Mouse (Mus musculus) brain, adult 2 months (tissue): Measurements from ENCODE around the gene Igf2r.
A peak's percentile ranks its signal among the peaks of the same experiment; 100 is the strongest.
"Not testable (repeated sequence)": the region's sequence is repeated elsewhere in the genome, so short reads cannot be mapped to it uniquely, and the experiment has no call there.

Source experiments
- DNase-seq: peaks from one replicate; pipeline ENCODE4 v3.0.0; 2011; ENCODE audit warnings: low read depth, low spot score

Igf2r gene

DNA sequence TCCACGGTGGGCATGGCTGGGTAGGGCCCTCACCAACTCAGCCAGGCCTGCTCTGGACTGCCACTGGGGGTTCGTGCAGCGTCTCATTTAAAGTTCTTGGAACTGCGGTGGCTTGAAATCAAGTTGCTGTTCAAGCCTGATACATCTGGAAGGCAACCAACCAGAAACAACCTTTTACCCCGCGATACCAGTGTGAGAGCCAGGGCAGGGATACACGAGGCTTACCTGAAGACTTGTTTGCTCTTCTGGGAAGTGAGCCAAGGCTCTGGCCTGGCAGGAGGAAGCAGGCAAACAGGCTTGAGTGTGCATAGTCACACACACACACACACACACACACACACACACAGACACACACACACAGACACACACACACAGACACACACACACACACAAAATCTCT lies 93.8 kb downstream of the Igf2r start, which contains the start of gene Slc22a1:
Gene Slc22a1 (minus strand): TSS at position 184 of the 400 bp plus-strand sequence.
- no peak for DNase-seq

DNA sequence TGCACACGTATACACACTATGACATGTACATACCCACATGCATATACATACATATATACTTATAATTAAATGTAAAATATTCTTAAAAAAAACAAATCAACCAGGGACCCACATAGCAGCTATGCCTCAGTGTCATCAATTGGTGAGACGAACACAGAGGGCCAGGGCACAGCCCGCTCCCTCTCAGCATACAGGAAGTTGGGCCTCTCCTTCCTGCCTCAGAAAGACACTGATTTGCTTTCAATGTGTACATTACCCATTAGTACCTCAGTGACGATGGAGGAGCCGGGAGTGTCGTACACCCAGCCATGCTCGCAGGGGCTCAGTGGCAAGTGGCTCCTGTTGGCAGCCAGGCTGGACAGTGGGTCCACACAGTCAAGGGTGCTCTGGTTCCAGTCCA lies 94.5 kb downstream of the Igf2r start:
- not testable (repeated sequence) for DNase-seq

DNA sequence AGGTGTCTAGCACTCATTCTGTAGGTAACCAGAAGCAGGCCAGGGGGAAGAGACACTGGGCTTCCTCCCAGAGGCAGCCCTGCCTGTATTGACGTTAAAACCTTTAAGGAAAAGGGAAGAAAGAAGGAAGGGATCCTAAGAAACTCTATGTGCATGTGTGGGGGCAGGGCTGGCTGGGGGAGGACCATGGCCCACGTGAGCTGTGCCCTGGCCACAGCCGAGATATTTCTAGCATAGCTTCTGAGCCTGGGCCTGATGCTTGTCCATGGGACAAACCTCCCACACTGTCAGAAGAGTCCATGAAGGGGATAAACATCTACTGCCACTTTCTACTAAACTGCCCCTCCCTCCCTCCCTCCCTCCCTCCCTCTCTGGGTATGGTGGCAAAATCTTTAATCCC lies 95.6 kb downstream of the Igf2r start:
- DNase-seq = no peak

DNA sequence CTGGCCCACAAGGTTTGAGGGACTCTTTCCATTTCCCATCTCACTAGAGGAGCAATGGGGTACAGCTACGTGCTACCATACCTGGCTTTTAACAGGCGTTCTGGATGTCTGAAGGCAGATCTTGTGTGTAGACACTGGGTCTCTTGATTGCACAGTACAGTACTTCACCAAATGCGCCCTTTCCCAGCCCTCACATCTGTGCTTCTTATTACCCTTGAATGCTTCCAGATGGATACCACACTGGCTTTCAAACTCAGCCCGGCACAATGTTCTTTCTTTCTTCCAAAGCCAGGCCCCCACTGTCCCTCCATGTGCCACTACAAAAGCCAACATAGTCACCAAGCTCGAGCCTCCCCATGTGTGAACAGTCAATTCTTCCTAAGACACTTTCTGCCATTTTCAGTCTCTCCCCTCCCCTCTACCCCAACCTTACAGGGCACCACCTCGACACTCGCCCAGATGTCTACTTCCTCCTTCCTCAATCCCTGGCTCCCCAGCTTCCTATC lies 97.1 kb downstream of the Igf2r start:
- DNase-seq = no peak

DNA sequence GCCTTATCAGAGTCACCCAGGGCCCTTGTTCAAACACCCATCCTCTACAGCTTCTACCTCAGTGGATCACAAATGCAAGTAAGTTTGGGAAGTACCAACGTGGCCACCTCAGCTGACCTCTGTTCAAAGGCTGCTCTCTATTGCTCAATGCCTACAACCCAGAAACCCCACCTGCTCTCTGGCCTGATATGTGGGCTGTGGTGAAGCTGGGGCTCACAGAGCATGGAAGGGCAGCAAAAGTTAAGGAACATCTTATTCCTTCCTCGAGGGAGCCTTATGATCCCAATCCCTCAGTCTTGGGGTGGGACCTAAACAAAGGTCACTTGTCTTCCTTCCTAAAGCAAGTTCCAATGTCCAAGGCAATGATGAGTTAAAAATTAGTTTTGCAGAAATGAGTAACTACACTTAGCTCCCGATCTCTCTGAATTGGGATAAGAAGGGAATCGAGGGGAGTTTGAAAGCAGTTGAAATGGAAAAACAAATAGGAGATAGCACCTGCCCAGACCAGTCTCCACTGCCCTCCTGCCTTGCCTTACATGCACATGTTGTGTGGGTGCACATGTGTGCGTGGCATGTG lies 98.3 kb downstream of the Igf2r start:
- no peak for DNase-seq

DNA sequence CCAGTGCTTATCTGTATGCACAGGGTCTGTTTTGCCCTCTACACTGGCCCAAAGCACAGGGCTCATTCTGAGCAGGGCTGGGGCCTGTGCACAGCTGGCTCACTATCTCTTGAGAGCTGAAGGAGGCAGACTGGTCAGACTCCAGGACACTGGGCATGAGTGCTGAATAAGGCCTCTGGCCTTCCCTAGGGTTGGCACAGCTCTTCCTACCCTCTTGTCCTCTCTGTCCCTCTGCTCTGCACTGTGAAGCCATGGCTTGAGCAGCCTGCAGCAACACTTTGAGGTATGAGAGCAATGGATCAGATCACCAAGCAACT lies 100.1 kb downstream of the Igf2r start:
- no peak for DNase-seq

DNA sequence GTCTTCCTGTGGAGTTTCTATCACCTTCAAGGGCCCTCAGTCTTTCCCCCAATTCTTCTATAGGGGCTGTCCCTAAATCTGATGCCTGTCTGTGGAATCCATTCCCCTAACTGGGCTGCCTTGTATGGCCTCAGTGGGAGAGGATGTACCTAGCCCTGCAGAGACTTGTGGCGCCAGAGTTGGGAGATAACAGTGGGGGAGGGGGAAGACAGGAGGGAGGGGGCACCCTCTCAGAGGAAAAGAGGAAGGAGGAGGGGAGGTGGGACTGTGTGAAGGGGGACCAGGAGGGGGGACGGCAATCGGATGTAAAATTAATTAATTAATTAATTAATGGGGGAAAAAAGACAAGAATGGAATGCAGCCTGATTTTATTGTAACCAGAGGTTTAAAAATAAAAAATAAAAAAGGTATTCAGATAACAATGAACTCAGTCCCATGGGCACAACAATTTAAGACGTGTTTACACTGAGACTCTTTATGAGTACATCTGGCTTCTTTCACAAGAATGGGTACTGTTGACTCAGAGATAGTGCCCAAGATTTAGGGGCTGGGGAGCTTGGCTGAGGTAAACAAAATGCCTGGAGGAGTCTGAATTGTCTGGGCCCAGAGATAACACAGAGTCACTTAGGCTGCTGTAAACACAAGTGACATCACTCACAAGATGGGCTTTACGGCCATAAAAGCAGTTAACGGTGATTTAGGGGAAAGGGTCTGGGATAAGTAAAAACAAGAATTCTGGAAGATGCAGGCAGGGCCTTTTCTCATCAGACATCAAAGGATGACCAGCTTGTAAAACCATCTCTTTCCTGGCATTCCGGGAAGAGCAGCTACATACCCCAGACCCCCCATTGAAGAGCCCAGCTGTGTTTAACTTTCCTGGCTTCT lies 100.7 kb downstream of the Igf2r start:
- no peak for DNase-seq

DNA sequence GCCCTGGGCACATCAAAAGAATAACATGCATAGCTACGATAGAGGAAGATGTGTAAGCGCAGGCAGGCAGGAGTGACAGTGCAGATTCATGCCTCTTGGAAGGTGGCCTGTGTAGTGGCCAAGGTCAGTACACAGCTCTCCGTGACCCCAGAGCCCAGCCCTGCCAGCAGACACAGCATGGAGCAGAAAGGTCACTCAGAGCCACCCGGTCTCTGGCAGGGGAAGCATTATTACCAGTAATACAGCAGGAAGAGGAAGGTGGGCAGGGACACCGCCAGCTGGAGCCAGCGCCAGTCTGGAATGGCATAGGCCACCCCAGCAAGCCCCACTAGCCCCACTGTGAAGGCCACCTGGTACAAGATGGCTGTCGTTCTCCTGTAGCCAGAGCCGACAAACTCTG lies 105.3 kb downstream of the Igf2r start:
- peak; percentile 85 for DNase-seq

DNA sequence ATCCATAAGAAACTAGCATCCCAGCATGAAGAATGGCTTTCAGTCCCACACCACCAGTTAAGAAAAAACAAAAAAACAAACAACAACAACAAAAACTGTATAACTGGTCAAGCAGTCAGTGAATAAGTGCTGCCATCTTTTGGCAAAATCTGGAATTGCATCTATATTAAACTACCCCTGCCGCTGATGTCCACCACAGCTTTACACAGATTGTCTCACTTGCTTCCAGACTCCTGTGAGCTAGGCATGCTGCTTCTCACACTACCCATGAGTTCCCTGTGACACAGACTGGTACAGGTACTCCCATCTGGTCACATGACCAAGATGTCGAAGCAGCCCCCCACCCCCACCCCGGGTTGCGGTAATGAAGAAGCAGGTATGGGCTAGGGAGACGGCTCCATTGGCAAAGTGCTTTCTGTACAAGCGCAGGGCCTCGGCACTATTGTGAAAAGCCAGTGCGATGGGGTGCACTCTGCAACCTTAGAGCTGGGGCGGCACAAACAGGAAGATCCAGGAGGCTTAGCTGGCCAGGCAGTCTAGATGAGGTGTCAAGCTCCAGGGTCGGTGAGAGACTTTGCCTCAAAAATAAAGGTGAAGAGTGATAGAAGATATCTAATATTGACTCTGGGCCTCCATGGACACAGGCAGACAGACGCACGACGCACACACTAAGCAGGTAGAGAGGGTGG lies 108.7 kb downstream of the Igf2r start:
- DNase-seq = peak; percentile 58

DNA sequence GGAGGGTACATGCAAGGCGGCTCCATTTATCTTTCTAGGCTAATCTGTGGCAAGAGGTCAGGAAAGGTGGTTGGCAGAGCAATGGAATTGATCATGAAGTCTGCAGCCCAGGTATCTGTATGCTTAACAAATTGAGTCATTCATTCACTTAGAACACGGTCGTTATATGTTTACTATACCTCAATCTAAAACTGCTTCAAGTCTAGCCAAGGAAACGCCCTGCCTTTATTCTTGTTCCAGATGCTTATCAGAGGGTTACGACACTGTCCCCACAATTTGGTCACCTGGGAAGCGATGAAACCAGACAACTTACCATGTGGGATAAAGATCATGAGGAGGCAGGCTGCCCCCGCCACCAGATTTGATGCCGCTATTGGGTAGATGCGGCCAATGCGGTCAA lies 110.2 kb downstream of the Igf2r start:
- no peak for DNase-seq

DNA sequence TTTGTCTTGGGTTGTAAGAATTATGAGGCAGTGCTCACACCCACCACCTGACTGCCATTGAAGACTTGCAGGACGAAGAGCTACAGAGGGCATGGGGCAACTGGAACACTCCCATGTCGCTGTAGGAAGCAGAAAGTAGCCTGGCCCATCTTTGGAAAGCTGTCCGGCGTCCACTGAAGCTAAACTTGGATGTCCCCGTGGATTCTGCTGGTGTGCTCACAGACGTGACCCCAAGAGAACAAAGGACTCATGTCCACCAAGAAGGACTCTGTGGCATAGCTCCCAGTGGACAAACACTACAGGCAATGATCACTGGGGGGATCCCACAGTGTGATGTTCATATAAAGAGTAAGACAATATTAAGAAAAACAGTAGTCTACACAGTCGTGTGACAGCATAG lies 110.7 kb downstream of the Igf2r start:
- no peak for DNase-seq

DNA sequence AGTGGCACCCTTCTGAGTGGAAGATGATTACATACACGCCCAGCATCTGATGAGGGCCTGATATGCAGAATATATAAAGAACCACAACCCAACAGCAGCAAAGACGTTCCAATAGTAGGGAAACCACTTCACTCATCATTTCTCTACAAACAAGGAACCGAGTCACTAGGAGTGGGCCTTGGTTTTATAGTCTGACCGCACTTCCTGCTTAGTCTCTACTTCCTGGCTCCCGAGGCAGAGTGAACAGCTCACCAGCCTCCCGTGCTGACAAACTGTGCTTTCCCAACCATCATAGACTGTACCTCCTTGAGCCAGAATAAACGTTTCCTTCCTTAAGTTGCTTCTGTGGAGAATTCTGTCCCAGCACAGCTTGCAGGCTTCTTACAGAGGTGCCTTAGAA lies 113.6 kb downstream of the Igf2r start:
- no peak for DNase-seq

DNA sequence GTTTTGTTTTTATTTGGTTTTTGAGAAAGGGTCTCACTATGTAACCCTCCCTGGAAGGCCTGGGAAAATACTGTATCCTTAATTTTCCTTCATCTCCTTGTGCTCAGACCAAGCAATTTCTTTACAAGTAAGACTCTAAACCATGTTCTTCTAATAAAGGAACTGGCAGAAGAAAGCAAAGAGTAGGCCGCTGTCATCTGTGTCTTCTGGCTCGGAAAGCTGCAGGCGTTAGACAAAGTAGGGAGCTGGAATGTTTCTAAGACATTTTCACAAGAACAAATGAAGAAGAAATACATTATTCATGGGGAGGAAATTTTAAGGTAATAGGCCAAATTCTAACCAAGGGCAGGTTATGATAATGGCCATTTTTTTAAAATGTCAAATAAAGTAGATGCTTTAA lies 115.4 kb downstream of the Igf2r start:
- peak; percentile 75 for DNase-seq

DNA sequence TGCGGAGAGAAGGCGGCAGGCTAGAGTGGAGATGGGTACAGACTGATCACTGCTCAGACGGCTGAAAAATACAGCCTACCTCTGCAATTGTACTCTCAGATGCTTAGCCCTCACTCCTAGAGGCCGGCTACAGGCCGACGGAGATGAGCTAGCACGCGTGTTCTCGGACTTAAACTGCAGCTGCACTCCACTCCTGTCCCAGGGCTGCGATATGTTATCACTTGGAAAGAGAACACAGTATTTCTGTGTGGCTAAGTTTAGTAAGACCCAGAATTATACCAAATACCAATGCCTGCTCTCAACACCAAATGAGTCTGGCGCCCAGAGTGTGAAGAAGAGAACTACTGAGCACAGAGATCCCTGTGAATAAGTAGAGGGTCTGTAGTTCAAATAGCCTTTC lies 116.9 kb downstream of the Igf2r start:
- DNase-seq = peak; percentile 20

DNA sequence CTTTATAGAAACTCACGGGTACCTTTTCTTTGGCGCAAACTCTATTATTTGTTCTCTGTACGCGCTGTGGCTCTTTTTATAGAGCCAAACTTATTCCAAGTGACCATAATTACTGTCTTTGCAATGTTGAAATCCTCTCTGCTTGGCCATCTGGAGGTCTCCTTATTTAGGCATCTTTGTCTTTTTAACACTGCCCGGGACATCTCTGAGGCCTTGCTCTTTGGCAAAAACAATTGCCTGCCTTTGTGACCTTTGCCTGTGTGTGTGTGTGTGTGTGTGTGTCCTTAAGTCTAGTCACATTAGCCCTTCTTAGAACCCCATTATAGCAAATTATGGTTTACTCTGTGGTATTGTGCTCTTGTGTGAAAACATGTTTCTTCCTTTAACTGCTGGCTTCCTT lies 124.0 kb downstream of the Igf2r start:
- DNase-seq = peak; percentile 14

DNA sequence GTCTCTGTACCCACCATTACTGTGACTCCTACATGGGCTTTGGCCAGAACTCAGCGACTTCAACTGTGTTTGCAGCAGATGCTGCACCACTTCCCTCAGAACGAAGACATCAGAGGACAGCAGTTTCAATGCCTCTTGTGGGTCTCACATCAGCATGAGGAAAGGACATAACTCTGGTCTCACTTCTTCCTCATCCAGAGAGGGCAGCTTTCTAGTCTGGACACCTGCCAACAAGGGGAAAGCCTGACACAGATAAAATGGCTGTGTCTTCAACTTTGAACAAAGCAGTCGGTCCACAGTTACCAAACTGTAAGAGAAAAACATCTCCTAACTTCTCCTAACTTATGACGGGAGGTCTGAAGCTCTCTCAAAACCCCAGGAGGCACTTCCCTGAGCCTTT lies 128.4 kb downstream of the Igf2r start:
- no peak for DNase-seq

DNA sequence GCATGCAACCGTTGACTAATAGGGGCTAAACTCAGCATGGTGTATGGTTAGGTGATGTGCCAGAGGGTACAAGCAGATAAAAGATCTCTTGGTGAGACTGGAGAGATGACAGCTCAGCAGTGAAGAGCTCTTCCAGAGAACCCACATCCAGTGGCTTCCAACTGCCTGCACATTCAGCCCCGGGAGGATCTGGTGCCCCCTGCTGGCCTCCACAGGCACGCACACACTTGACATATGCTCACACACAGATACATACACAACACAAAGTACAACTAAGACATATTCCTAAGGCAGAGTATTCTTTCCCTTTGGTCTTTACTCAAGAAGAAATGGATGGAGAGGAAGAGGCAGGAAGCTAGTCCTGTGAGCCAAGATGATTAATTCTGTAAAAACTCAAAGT lies 129.9 kb downstream of the Igf2r start:
- no peak for DNase-seq

DNA sequence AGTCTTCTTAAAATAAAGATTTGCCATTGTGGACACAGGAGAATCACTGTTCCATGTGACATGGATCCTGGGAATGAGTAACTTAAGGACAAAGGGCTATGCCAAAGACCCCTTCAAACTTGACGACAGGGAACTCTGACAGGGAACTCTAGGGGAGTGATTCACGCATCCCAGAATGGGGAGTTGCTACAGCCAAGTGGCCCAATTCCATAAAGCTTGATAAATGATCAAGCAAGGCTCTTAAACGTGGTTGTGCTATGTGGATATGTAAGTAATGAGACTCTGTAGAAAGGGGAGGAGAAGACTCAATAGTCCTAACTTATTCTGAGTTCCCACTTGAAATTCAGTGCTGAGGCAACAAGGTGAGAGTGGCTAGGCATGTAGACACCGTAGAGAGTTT lies 134.7 kb downstream of the Igf2r start:
- no peak for DNase-seq
